Mouse (Mus musculus): ENCODE measurements around the gene Stx4a. TPM values are rescaled to one million over a fixed set of nuclear protein-coding genes. Genes with fewer than 3 reads are reported as not detected.
"Not testable (repeated sequence)": the region's sequence is repeated elsewhere in the genome, so short reads cannot be mapped to it uniquely, and the experiment has no call there.

The Stx4a gene
- polyA plus RNA-seq, 1 experiment from 2014 or later = 11.8 TPM

- WGBS (ENCODE audit: insufficient replicate concordance) = 88% methylated on average over 6 of the region's 6 CpGs
- peaks cover 4% of the 10 kb centered on the region for H3K4me1 ChIP-seq (ENCODE audit: control insufficient read depth, low read depth, low read length)
- H3K36me3 ChIP-seq (ENCODE audit: control insufficient read depth, insufficient read depth) = peaks cover 36% of the 10 kb centered on the region
- no peak for ATAC-seq (ENCODE audit: low read depth)
- peaks cover 3% of the 10 kb centered on the region; the same call in 1 of the 2 replicates for H3K9me3 ChIP-seq (replicated peaks; ENCODE audit: control insufficient read depth, low read length)
- H3K27ac ChIP-seq (ENCODE audit: low read length) = no peak overlapping the region
- 0 out of 2 replicates have a peak overlapping the region, but pooled peaks have one; percentile 8 for H3K9ac ChIP-seq (ENCODE audit: low read depth, low read length)
- H3K4me2 ChIP-seq (ENCODE audit: low read depth, low read length) = no peak overlapping the region
- H3K4me3 ChIP-seq (ENCODE audit: low read depth, low read length) = no peak overlapping the region
- H3K27me3 ChIP-seq (ENCODE audit: control insufficient read depth, insufficient read depth, low read depth, low read length) = no peaks in the 10 kb centered on the region
Measured at GRCm38 (mm10) chr7:127886551-127886950, 62.5 kb downstream of the Stx4a start.

- Histone ChIP-seq H3K4me2 (ENCODE audit: low read depth, low read length) (no peak overlapping the region), H3K4me1 (ENCODE audit: control insufficient read depth, low read depth, low read length) (peaks cover 4% of the 10 kb centered on the region), H3K4me3 (ENCODE audit: low read depth, low read length) (no peak overlapping the region), H3K27ac (ENCODE audit: low read length) (no peak overlapping the region), H3K9me3 (replicated peaks; ENCODE audit: control insufficient read depth, low read length) (no peaks in the 10 kb centered on the region), H3K27me3 (ENCODE audit: control insufficient read depth, insufficient read depth, low read depth, low read length) (no peaks in the 10 kb centered on the region), H3K9ac (ENCODE audit: low read depth, low read length) (no peak overlapping the region), H3K36me3 (ENCODE audit: control insufficient read depth, insufficient read depth) (peaks cover 30% of the 10 kb centered on the region)
- no peak for ATAC-seq (ENCODE audit: low read depth)
- 88% methylated on average over 8 of the region's 8 CpGs for WGBS (ENCODE audit: insufficient replicate concordance)
Measured at GRCm38 (mm10) chr7:127887191-127887590, 63.1 kb downstream of the Stx4a start.

GRCm38 (mm10) chr7:127887781-127888180, 63.7 kb downstream of the Stx4a start:
- Histone ChIP-seq H3K9ac (ENCODE audit: low read depth, low read length) (no peak overlapping the region), H3K9me3 (replicated peaks; ENCODE audit: control insufficient read depth, low read length) (no peaks in the 10 kb centered on the region), H3K4me1 (ENCODE audit: control insufficient read depth, low read depth, low read length) (peaks cover 4% of the 10 kb centered on the region), H3K4me3 (ENCODE audit: low read depth, low read length) (no peak overlapping the region), H3K4me2 (ENCODE audit: low read depth, low read length) (no peak overlapping the region), H3K27ac (ENCODE audit: low read length) (no peak overlapping the region), H3K36me3 (ENCODE audit: control insufficient read depth, insufficient read depth) (peaks cover 24% of the 10 kb centered on the region), H3K27me3 (ENCODE audit: control insufficient read depth, insufficient read depth, low read depth, low read length) (no peaks in the 10 kb centered on the region)
- WGBS (ENCODE audit: insufficient replicate concordance) = 74% methylated on average over 3 of the region's 3 CpGs
- no peak for ATAC-seq (ENCODE audit: low read depth)

- peaks cover 4% of the 10 kb centered on the region for H3K4me1 ChIP-seq (ENCODE audit: control insufficient read depth, low read depth, low read length)
- H3K4me3 ChIP-seq (ENCODE audit: low read depth, low read length) = no peak overlapping the region
- H3K27me3 ChIP-seq (ENCODE audit: control insufficient read depth, insufficient read depth, low read depth, low read length) = no peaks in the 10 kb centered on the region
- H3K27ac ChIP-seq (ENCODE audit: low read length) = no peak overlapping the region
- no peaks in the 10 kb centered on the region for H3K9me3 ChIP-seq (replicated peaks; ENCODE audit: control insufficient read depth, low read length)
- no peak overlapping the region for H3K9ac ChIP-seq (ENCODE audit: low read depth, low read length)
- 37% methylated on average over 3 of the region's 3 CpGs for WGBS (ENCODE audit: insufficient replicate concordance)
- no peak overlapping the region for H3K4me2 ChIP-seq (ENCODE audit: low read depth, low read length)
- peaks cover 14% of the 10 kb centered on the region for H3K36me3 ChIP-seq (ENCODE audit: control insufficient read depth, insufficient read depth)
- ATAC-seq (ENCODE audit: low read depth) = no peak
Measured at GRCm38 (mm10) chr7:127888821-127889220, 64.7 kb downstream of the Stx4a start.

- no peaks in the 10 kb centered on the region for H3K9me3 ChIP-seq (replicated peaks; ENCODE audit: control insufficient read depth, low read length)
- H3K9ac ChIP-seq (ENCODE audit: low read depth, low read length) = no peak within 1 kb of the TSS
- 51% methylated on average over 4 of the region's 4 CpGs for WGBS (ENCODE audit: insufficient replicate concordance)
- peaks cover 9% of the 10 kb centered on the region for H3K36me3 ChIP-seq (ENCODE audit: control insufficient read depth, insufficient read depth)
- no peak within 1 kb of the TSS for H3K27ac ChIP-seq (ENCODE audit: low read length)
- no peak for ATAC-seq (ENCODE audit: low read depth)
- peaks cover 17% of the 10 kb centered on the region for H3K4me1 ChIP-seq (ENCODE audit: control insufficient read depth, low read depth, low read length)
- no peak within 1 kb of the TSS for H3K4me3 ChIP-seq (ENCODE audit: low read depth, low read length)
- H3K27me3 ChIP-seq (ENCODE audit: control insufficient read depth, insufficient read depth, low read depth, low read length) = no peaks in the 10 kb centered on the region
- no peak within 1 kb of the TSS for H3K4me2 ChIP-seq (ENCODE audit: low read depth, low read length)
Measured at GRCm38 (mm10) chr7:127890798-127891197, 66.7 kb downstream of the Stx4a start, which contains the start of gene Prss53. Prss53 (minus strand) TSS chr7:127890970.

- no peaks in the 10 kb centered on the region for H3K36me3 ChIP-seq (ENCODE audit: control insufficient read depth, insufficient read depth)
- no peak for ATAC-seq (ENCODE audit: low read depth)
- H3K27ac ChIP-seq (ENCODE audit: low read length) = no peak overlapping the region; the same call in 1 of the 2 replicates
- H3K4me1 ChIP-seq (ENCODE audit: control insufficient read depth, low read depth, low read length) = peaks cover 36% of the 10 kb centered on the region
- no peaks in the 10 kb centered on the region for H3K27me3 ChIP-seq (ENCODE audit: control insufficient read depth, insufficient read depth, low read depth, low read length)
- WGBS (ENCODE audit: insufficient replicate concordance) = 77% methylated on average over 5 of the region's 5 CpGs
- H3K9ac ChIP-seq (ENCODE audit: low read depth, low read length) = peak overlapping the region; percentile 10; the same call in 1 of the 2 replicates
- no peaks in the 10 kb centered on the region for H3K9me3 ChIP-seq (replicated peaks; ENCODE audit: control insufficient read depth, low read length)
- peak overlapping the region; percentile 76 for H3K4me3 ChIP-seq (ENCODE audit: low read depth, low read length)
- peak overlapping the region; percentile 92 for H3K4me2 ChIP-seq (ENCODE audit: low read depth, low read length)
Measured at GRCm38 (mm10) chr7:127894480-127894879, 70.4 kb downstream of the Stx4a start.

GRCm38 (mm10) chr7:127895442-127895841, 71.3 kb downstream of the Stx4a start, which contains the start of the genes Gm21974 and Vkorc1:
Gm21974 (minus strand) TSS chr7:127895454.
Vkorc1 (minus strand) TSS chr7:127895617.
- WGBS (ENCODE audit: insufficient replicate concordance) = under 1% methylated on average over 26 of the region's 26 CpGs
- peak within 1 kb of the TSS; percentile 92 for H3K4me2 ChIP-seq (ENCODE audit: low read depth, low read length)
- no peaks in the 10 kb centered on the region for H3K27me3 ChIP-seq (ENCODE audit: control insufficient read depth, insufficient read depth, low read depth, low read length)
- no peaks in the 10 kb centered on the region for H3K36me3 ChIP-seq (ENCODE audit: control insufficient read depth, insufficient read depth)
- peak within 1 kb of the TSS; percentile 89 for H3K27ac ChIP-seq (ENCODE audit: low read length)
- peak; percentile 96 for ATAC-seq (ENCODE audit: low read depth)
- H3K4me3 ChIP-seq (ENCODE audit: low read depth, low read length) = peak within 1 kb of the TSS; percentile 76
- no peaks in the 10 kb centered on the region for H3K9me3 ChIP-seq (replicated peaks; ENCODE audit: control insufficient read depth, low read length)
- peaks cover 45% of the 10 kb centered on the region for H3K4me1 ChIP-seq (ENCODE audit: control insufficient read depth, low read depth, low read length)
- peak within 1 kb of the TSS; percentile 76 for H3K9ac ChIP-seq (ENCODE audit: low read depth, low read length)

- H3K27me3 ChIP-seq (ENCODE audit: control insufficient read depth, insufficient read depth, low read depth, low read length); ATAC-seq (ENCODE audit: low read depth); H3K9me3 ChIP-seq (replicated peaks; ENCODE audit: control insufficient read depth, low read length); H3K36me3 ChIP-seq (ENCODE audit: control insufficient read depth, insufficient read depth); H3K9ac ChIP-seq (ENCODE audit: low read depth, low read length): not testable (repeated sequence)
- peak overlapping the region; percentile 76 for H3K4me3 ChIP-seq (ENCODE audit: low read depth, low read length)
- H3K4me1 ChIP-seq (ENCODE audit: control insufficient read depth, low read depth, low read length) = peaks cover 49% of the 10 kb centered on the region
- WGBS (ENCODE audit: insufficient replicate concordance) = 52% methylated on average over 7 of the region's 7 CpGs
- H3K4me2 ChIP-seq (ENCODE audit: low read depth, low read length) = peak overlapping the region; percentile 92
- H3K27ac ChIP-seq (ENCODE audit: low read length) = peak overlapping the region; percentile 89
Measured at GRCm38 (mm10) chr7:127895891-127896290, 71.8 kb downstream of the Stx4a start.

- H3K4me2 ChIP-seq (ENCODE audit: low read depth, low read length) = 0 out of 2 replicates have a peak overlapping the region, but pooled peaks have one; percentile 92
- WGBS (ENCODE audit: insufficient replicate concordance) = 50% methylated on average over 13 of the region's 13 CpGs
- H3K27ac ChIP-seq (ENCODE audit: low read length) = peak overlapping the region; percentile 19; the same call in 1 of the 2 replicates
Measured at GRCm38 (mm10) chr7:127896384-127896783, 72.3 kb downstream of the Stx4a start.

More at GRCm38 (mm10) chr7:127896384-127896783, 72.3 kb downstream of the Stx4a start:
- no peaks in the 10 kb centered on the region for H3K36me3 ChIP-seq (ENCODE audit: control insufficient read depth, insufficient read depth)
- no peak overlapping the region for H3K9ac ChIP-seq (ENCODE audit: low read depth, low read length)
- H3K4me1 ChIP-seq (ENCODE audit: control insufficient read depth, low read depth, low read length) = peaks cover 49% of the 10 kb centered on the region
- no peak overlapping the region for H3K4me3 ChIP-seq (ENCODE audit: low read depth, low read length)
- H3K27me3 ChIP-seq (ENCODE audit: control insufficient read depth, insufficient read depth, low read depth, low read length) = no peaks in the 10 kb centered on the region
- no peak for ATAC-seq (ENCODE audit: low read depth)
- no peaks in the 10 kb centered on the region for H3K9me3 ChIP-seq (replicated peaks; ENCODE audit: control insufficient read depth, low read length)
